Mouse (Mus musculus): ENCODE measurements at regions not wholly inside any gene's neighbourhood (a gene's known extent, or its start where the extent isn't known, plus 50 kb on each side); places are given as distances from the start of the nearest gene placed in this dataset.

- DNase-seq (ENCODE audit: inconsistent age in 2 of 2, low spot score in 1 of 2): no peak
Observed at GRCm38 (mm10) chr8:34756916-34757315, 645.4 kb upstream of the Gm10131 start.

GRCm38 (mm10) chr8:34756171-34756570, 644.6 kb upstream of the Gm10131 start:
- DNase-seq (ENCODE audit: inconsistent age in 2 of 2, low spot score in 1 of 2): no peak

GRCm38 (mm10) chr8:34755480-34755879, 643.9 kb upstream of the Gm10131 start:
- no peak for DNase-seq (ENCODE audit: inconsistent age in 2 of 2, low spot score in 1 of 2)

GRCm38 (mm10) chr8:34753046-34753445, 641.5 kb upstream of the Gm10131 start:
- DNase-seq (ENCODE audit: inconsistent age in 2 of 2, low spot score in 1 of 2): peak in 1 of 2 experiments; percentile 10

- no peak for DNase-seq (ENCODE audit: inconsistent age in 2 of 2, low spot score in 1 of 2)
Observed at GRCm38 (mm10) chr8:34748521-34748920, 637.0 kb upstream of the Gm10131 start.

GRCm38 (mm10) chr8:34745706-34746105, 634.2 kb upstream of the Gm10131 start:
- no peak for DNase-seq (ENCODE audit: inconsistent age in 2 of 2, low spot score in 1 of 2)

- no peak for DNase-seq (ENCODE audit: inconsistent age in 2 of 2, low spot score in 1 of 2)
Observed at GRCm38 (mm10) chr8:34744682-34745081, 633.1 kb upstream of the Gm10131 start.

GRCm38 (mm10) chr8:34744179-34744578, 632.6 kb upstream of the Gm10131 start:
- DNase-seq (ENCODE audit: inconsistent age in 2 of 2, low spot score in 1 of 2): no peak

GRCm38 (mm10) chr8:34743137-34743536, 631.6 kb upstream of the Gm10131 start:
- DNase-seq (ENCODE audit: inconsistent age in 2 of 2, low spot score in 1 of 2): no peak

GRCm38 (mm10) chr8:34740836-34741235, 629.3 kb upstream of the Gm10131 start:
- no peak for DNase-seq (ENCODE audit: inconsistent age in 2 of 2, low spot score in 1 of 2)

GRCm38 (mm10) chr8:34739836-34740804, 628.6 kb upstream of the Gm10131 start:
- DNase-seq (ENCODE audit: inconsistent age in 2 of 2, low spot score in 1 of 2): no peak

GRCm38 (mm10) chr8:34736214-34736613, 624.7 kb upstream of the Gm10131 start:
- no peak for DNase-seq (ENCODE audit: inconsistent age in 2 of 2, low spot score in 1 of 2)

- no peak for DNase-seq (ENCODE audit: inconsistent age in 2 of 2, low spot score in 1 of 2)
Observed at GRCm38 (mm10) chr8:34735006-34735405, 623.5 kb upstream of the Gm10131 start.

- DNase-seq (ENCODE audit: inconsistent age in 2 of 2, low spot score in 1 of 2): no peak
Observed at GRCm38 (mm10) chr8:34732808-34733207, 621.3 kb upstream of the Gm10131 start.

- no peak for DNase-seq (ENCODE audit: inconsistent age in 2 of 2, low spot score in 1 of 2)
Observed at GRCm38 (mm10) chr8:34732362-34732761, 620.8 kb upstream of the Gm10131 start.

- DNase-seq (ENCODE audit: inconsistent age in 2 of 2, low spot score in 1 of 2): no peak
Observed at GRCm38 (mm10) chr8:34731096-34731999, 619.8 kb upstream of the Gm10131 start.

- no peak for DNase-seq (ENCODE audit: inconsistent age in 2 of 2, low spot score in 1 of 2)
Observed at GRCm38 (mm10) chr8:34729585-34729984, 618.0 kb upstream of the Gm10131 start.

- DNase-seq (ENCODE audit: inconsistent age in 2 of 2, low spot score in 1 of 2): no peak
Observed at GRCm38 (mm10) chr8:34727699-34728098, 616.2 kb upstream of the Gm10131 start.

GRCm38 (mm10) chr8:34726145-34726767, 614.7 kb upstream of the Gm10131 start:
- no peak for DNase-seq (ENCODE audit: inconsistent age in 2 of 2, low spot score in 1 of 2)

GRCm38 (mm10) chr8:34725546-34725945, 614.0 kb upstream of the Gm10131 start:
- DNase-seq (ENCODE audit: inconsistent age in 2 of 2, low spot score in 1 of 2): no peak
